Mouse (Mus musculus) embryonic facial prominence, embryonic 11.5 days (tissue): ENCODE results near the gene Slc2a9. TPM values are rescaled to one million over a fixed set of nuclear protein-coding genes. Genes with fewer than 3 reads are reported as not detected.

ENCODE experiments used
- ATAC-seq: fragments of 200-750 bp; cut with Nextera tagmentation; replicated peaks from 2 replicates; pipeline ENCODE4 v1.8.0; 2017; ENCODE audit warnings: low read depth; ENCODE audit not compliant: insufficient number of reproducible peaks, low FRiP score, low TSS enrichment
- DNase-seq: peaks from one replicate; pipeline ENCODE4 v3.0.0-alpha.2; 2015; ENCODE audit warnings: low spot score
- H3K27ac ChIP-seq: fragments of 300-500 bp; sonication (generic); replicated peaks from 2 replicates; pipeline ENCODE4 v1.5.1; 2014; ENCODE audit warnings: mild to moderate bottlenecking, low read depth, low read length, control low read depth
- H3K27me3 ChIP-seq: fragments of 300-500 bp; sonication (generic); 2 replicates; pipeline ENCODE4 v1.6.1; 2014; ENCODE audit warnings: mild to moderate bottlenecking, low read length, moderate library complexity, mixed read lengths; ENCODE audit not compliant: control insufficient read depth, insufficient read depth
- H3K36me3 ChIP-seq: fragments of 300-500 bp; sonication (generic); replicated peaks from 2 replicates; pipeline ENCODE4 v1.6.1; 2014; ENCODE audit warnings: low read depth, mild to moderate bottlenecking, low read length, moderate library complexity, mixed read lengths; ENCODE audit not compliant: control insufficient read depth, insufficient read depth
- H3K4me1 ChIP-seq: fragments of 300-500 bp; sonication (generic); 2 replicates; pipeline ENCODE4 v1.6.1; 2014; ENCODE audit warnings: low read length, mixed read lengths; ENCODE audit not compliant: control insufficient read depth, insufficient read depth
- H3K4me2 ChIP-seq: fragments of 300-500 bp; sonication (generic); 2 replicates; pipeline ENCODE4 v1.6.1; 2014; ENCODE audit warnings: low read depth, mild to moderate bottlenecking, control low read depth, low read length, moderate library complexity
- H3K4me3 ChIP-seq: fragments of 300-500 bp; sonication (generic); 2 replicates; pipeline ENCODE4 v1.5.1; 2014; ENCODE audit warnings: low read depth, low read length, control low read depth
- H3K9ac ChIP-seq: fragments of 300-500 bp; sonication (generic); replicated peaks from 2 replicates; pipeline ENCODE4 v1.6.1; 2014; ENCODE audit warnings: mild to moderate bottlenecking, control low read depth, low read length
- H3K9me3 ChIP-seq: fragments of 300-500 bp; sonication (generic); replicated peaks from 2 replicates; pipeline ENCODE4 v1.6.1; 2016; ENCODE audit warnings: mild to moderate bottlenecking, low read length, inconsistent platforms, mixed read lengths; ENCODE audit not compliant: control insufficient read depth
- WGBS: fragments of 180-500 bp; shearing (Covaris S2); extraction: QIAGEN DNeasy Blood & Tissue Kit; methylation state at CpG from one replicate; pipeline ENCODE4 v1.1.7; 2014; 5-methylcytosine and 5-hydroxymethylcytosine counted together
- polyA plus RNA-seq: library from polyadenylated mRNA; unstranded; fragments of >200 nt; fragmentation: Nextera tagmentation; extraction: Ambion mirVana; gene quantifications from 2 replicates; pipeline ENCODE4 v1.2.1, GENCODE M21; 2014

The Slc2a9 gene
- polyA plus RNA-seq, 1 experiment from 2014 or later: 0.46 TPM

- Histone ChIP-seq H3K27ac (no peak overlapping the region), H3K9me3 (no peaks in the 10 kb centered on the region), H3K4me1 (no peaks in the 10 kb centered on the region), H3K27me3 (no peaks in the 10 kb centered on the region), H3K36me3 (peaks cover 20% of the 10 kb centered on the region), H3K4me2 (no peak overlapping the region), H3K9ac (no peak overlapping the region), H3K4me3 (no peak overlapping the region)
- DNase-seq: no peak
- WGBS: 95% methylated on average over 3 of the region's 3 CpGs
- ATAC-seq: no peak
Observed at GRCm38 (mm10) chr5:38541728-38542127, 38.8 kb upstream of the Slc2a9 start.

DNA sequence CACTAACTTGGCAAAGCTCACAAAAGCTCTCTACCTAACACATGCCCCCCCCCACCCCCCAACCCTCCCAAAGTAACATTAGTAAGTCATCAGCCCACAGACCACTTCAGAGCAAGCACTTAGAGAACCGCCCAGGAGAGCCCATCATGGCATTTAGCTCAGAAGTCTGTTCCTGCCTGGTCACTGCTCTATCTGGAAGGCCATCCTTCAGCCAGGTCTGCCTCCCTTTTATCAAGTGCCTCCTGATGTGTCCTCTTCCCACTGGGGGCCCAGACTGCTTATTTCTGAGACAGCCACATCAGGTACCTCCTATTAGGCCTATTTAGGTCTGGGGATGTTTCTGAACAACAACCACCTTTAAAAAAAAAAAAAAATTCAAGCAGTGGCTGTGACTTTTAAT, 38.0 kb upstream of the Slc2a9 start:
- Histone ChIP-seq H3K27me3 (no peaks in the 10 kb centered on the region), H3K9me3 (no peaks in the 10 kb centered on the region), H3K9ac (no peak overlapping the region), H3K27ac (no peak overlapping the region), H3K36me3 (peaks cover 24% of the 10 kb centered on the region), H3K4me2 (no peak overlapping the region), H3K4me1 (no peaks in the 10 kb centered on the region), H3K4me3 (no peak overlapping the region)
- 90% methylated on average over 1 of the region's 1 CpGs for WGBS
- ATAC-seq (no peak), DNase-seq (no peak)

- no peak for ATAC-seq
- Histone ChIP-seq H3K4me3 (no peak overlapping the region), H3K27me3 (no peaks in the 10 kb centered on the region), H3K4me2 (no peak overlapping the region), H3K36me3 (peaks cover 29% of the 10 kb centered on the region), H3K9me3 (no peaks in the 10 kb centered on the region), H3K4me1 (no peaks in the 10 kb centered on the region), H3K9ac (no peak overlapping the region), H3K27ac (no peak overlapping the region)
- no peak for DNase-seq
- WGBS: 87% methylated on average over 8 of the region's 8 CpGs
Observed at GRCm38 (mm10) chr5:38538508-38538907, 35.6 kb upstream of the Slc2a9 start.

DNA sequence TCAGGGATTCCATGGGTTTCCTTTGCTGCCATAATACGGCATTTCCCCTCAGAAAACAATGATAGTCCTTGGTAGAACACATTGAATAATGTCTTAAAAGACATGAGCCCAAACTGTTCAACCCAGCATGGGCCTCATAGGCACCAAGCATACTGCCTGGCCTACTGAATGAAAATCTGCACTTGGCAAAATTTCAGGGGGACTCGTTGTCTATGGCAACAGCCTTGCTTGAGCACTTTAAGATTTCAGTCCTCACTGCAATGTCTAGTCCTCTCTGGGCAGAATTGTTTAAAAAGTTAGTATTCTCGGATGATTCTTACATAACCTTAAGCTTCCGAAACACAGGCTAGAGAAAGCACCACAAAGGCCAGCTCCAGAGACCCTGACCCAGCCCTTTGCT, 34.9 kb upstream of the Slc2a9 start:
- Histone ChIP-seq H3K27me3 (no peaks in the 10 kb centered on the region), H3K4me3 (no peak overlapping the region), H3K4me2 (no peak overlapping the region), H3K4me1 (no peaks in the 10 kb centered on the region), H3K9me3 (no peaks in the 10 kb centered on the region), H3K27ac (no peak overlapping the region), H3K9ac (no peak overlapping the region), H3K36me3 (peaks cover 32% of the 10 kb centered on the region)
- no peak for ATAC-seq
- WGBS: 98% methylated on average over 4 of the region's 4 CpGs
- DNase-seq: no peak

- no peak overlapping the region for H3K27ac ChIP-seq
- no peak overlapping the region for H3K4me3 ChIP-seq
- H3K9me3 ChIP-seq: no peaks in the 10 kb centered on the region
- WGBS: 81% methylated on average over 3 of the region's 3 CpGs
- H3K9ac ChIP-seq: no peak overlapping the region
- H3K4me2 ChIP-seq: no peak overlapping the region
- H3K4me1 ChIP-seq: no peaks in the 10 kb centered on the region
- ATAC-seq (no peak), DNase-seq (no peak)
- H3K36me3 ChIP-seq: peaks cover 37% of the 10 kb centered on the region
- no peaks in the 10 kb centered on the region for H3K27me3 ChIP-seq
Observed at GRCm38 (mm10) chr5:38536822-38537221, 33.9 kb upstream of the Slc2a9 start.

DNA sequence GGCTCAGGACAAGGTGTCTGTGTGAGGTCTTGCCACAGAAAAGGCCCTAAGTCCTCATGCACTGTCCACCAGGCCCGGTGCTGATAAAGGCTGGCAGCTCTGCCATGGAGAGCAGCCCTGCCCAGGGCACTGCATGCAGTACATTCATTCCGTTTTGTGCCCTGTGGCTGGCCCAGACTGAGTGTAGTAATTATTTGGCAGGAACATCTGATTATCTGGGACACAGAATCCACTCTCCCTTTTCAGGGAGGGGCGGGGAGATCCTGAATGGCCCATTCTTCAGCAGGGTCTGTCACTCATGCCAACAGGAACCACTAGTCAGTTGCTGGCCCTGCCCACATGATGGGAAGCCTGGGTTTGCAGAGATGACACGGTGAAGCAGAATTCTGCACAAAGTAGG, 29.1 kb upstream of the Slc2a9 start:
- H3K27ac ChIP-seq: no peak overlapping the region
- WGBS: 77% methylated on average over 4 of the region's 4 CpGs
- no peak for ATAC-seq
- H3K4me3 ChIP-seq: no peak overlapping the region
- peaks cover 39% of the 10 kb centered on the region for H3K36me3 ChIP-seq
- no peak overlapping the region for H3K4me2 ChIP-seq
- no peak for DNase-seq
- H3K9me3 ChIP-seq: no peaks in the 10 kb centered on the region
- no peaks in the 10 kb centered on the region for H3K4me1 ChIP-seq
- no peaks in the 10 kb centered on the region for H3K27me3 ChIP-seq
- no peak overlapping the region for H3K9ac ChIP-seq

DNA sequence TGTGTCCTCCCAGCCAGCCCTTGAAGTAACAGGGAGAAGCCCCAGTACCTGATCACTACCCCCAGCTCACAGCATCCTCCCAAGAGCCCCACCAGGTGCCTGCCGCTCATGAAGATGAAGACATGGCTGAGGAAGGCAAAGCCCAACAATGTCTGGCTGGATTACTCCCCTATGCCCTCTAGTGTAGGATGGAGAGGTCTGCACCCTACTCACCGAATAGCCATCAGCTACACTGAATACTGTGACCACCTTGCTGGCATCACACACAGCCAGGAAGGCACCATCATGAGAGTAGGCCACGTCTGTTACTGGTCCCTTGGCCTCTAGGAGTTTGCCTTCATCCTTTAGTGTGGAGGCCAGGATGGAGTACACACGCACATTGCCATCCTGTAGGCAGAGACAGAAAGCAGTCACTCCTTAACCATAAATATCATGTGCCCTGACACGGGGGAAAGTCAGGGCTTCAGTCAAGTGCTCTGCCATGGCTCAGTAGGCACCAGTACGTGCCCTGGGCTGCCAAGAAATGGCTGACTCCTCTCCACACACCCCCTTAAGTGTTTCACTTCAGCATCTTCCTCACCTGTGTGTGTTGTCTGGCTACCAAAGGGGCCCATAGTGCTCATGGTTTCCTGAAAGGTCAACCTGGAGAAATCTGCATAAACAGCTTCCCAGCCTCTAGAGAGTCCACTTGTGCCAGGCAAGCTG, 26.9 kb upstream of the Slc2a9 start:
- ATAC-seq (no peak), DNase-seq (peak; percentile 49)
- no peak overlapping the region for H3K4me2 ChIP-seq
- 78% methylated on average over 6 of the region's 6 CpGs for WGBS
- no peaks in the 10 kb centered on the region for H3K27me3 ChIP-seq
- H3K4me3 ChIP-seq: no peak overlapping the region
- no peak overlapping the region for H3K9ac ChIP-seq
- no peak overlapping the region for H3K27ac ChIP-seq
- peaks cover 24% of the 10 kb centered on the region for H3K36me3 ChIP-seq
- H3K9me3 ChIP-seq: no peaks in the 10 kb centered on the region
- H3K4me1 ChIP-seq: no peaks in the 10 kb centered on the region

- H3K27me3 ChIP-seq: no peaks in the 10 kb centered on the region
- DNase-seq: no peak
- no peaks in the 10 kb centered on the region for H3K9me3 ChIP-seq
- no peak overlapping the region for H3K4me2 ChIP-seq
- H3K4me3 ChIP-seq: no peak overlapping the region
- no peak for ATAC-seq
- WGBS: 92% methylated on average over 5 of the region's 5 CpGs
- no peak overlapping the region for H3K27ac ChIP-seq
- H3K9ac ChIP-seq: no peak overlapping the region
- peaks cover 3% of the 10 kb centered on the region for H3K36me3 ChIP-seq
- H3K4me1 ChIP-seq: no peaks in the 10 kb centered on the region
Observed at GRCm38 (mm10) chr5:38522977-38523376, 20.0 kb upstream of the Slc2a9 start.
